Mouse (Mus musculus): ENCODE results near the gene Slc22a6. TPM values are rescaled to one million over a fixed set of nuclear protein-coding genes. Genes with fewer than 3 reads are reported as not detected.

The Slc22a6 gene
- total and polyA plus RNA-seq, 3 experiments = not detected

DNA sequence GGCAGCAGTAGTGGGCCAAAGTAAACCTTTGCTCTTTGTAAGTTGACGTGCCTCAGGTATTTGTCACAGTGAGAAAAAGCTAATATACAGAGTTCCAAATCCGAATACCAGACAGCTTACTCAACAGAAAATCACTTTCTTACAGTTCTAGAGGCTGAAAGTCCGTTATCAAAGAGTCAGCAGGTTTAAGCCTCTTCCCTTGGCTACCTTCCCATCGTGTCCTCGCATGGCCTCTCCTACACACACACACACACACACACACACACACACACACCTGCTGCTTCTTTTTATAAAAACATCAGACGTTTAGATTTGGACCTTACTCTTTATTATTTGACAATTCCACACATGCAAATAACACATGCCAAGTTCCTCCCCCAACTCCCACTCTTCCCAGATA, 13.0 kb downstream of the Slc22a6 start:
- Histone ChIP-seq H3K36me3 (ENCODE audit: control insufficient read depth in 1 of 2, insufficient read depth in 2 of 2, low read length in 2 of 2) (no peaks in the 10 kb centered on the region), H3K27me3 (ENCODE audit: control insufficient read depth in 1 of 2, insufficient read depth in 2 of 2, low read length in 2 of 2) (peaks cover 0 to 2% of the 10 kb centered on the region in 2 experiments; a peak in 1 of 4 replicates), H3K27ac (ENCODE audit: control insufficient read depth, low read depth, low read length) (no peak overlapping the region), H3K9ac (ENCODE audit: control insufficient read depth, low read depth, low read length, poor library complexity, severe bottlenecking) (no peak overlapping the region), H3K4me3 (ENCODE audit: control insufficient read depth in 1 of 2, insufficient read depth in 1 of 2, low read depth in 2 of 2, low read length in 2 of 2) (no peak overlapping the region), H3K79me2 (ENCODE audit: control insufficient read depth, insufficient read depth, low read length, poor library complexity) (no peaks in the 10 kb centered on the region), H3K4me1 (ENCODE audit: control insufficient read depth in 1 of 2, insufficient read depth in 2 of 2, low read length in 2 of 2) (peaks cover 0 to 1% of the 10 kb centered on the region in 2 experiments; a peak in 2 of 4 replicates), H3K9me3 (replicated peaks; ENCODE audit: insufficient read depth, low read length) (no peaks in the 10 kb centered on the region)
- peak; percentile 13 for DNase-seq (ENCODE audit: low read depth, low spot score)
- TF ChIP-seq EP300 (IDR thresholded peaks at IDR 0.05; ENCODE audit: low read depth in 1 of 2, low read length in 2 of 2) (peak in 1 of 2 experiments; percentile 24; a peak in 1 of 4 replicates), TAL1 (IDR thresholded peaks at IDR 0.05; ENCODE audit: low read length) (no peak)

DNA sequence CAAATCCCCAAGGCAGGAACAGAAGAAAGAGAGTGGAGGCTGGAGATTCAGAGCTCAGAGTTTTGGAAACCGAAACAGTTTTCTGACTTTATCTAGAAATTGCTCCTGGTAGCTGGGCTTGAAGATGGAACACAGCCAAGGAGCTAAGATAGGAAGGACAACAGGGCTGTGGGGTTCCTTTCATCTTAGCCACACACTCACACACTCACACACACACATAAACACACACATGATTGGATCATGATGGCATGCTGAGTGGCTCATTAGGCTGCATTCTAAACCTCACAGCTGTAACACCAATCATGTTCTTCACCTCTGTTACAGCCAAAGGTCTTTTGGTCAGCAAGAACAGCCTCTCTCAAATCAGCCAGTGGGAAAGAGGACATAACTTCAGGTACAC, 14.2 kb downstream of the Slc22a6 start:
- Histone ChIP-seq H3K27ac (ENCODE audit: control insufficient read depth, low read depth, low read length) (no peak overlapping the region), H3K4me3 (ENCODE audit: control insufficient read depth in 1 of 2, insufficient read depth in 1 of 2, low read depth in 2 of 2, low read length in 2 of 2) (no peak overlapping the region), H3K9me3 (replicated peaks; ENCODE audit: insufficient read depth, low read length) (no peaks in the 10 kb centered on the region), H3K36me3 (ENCODE audit: control insufficient read depth in 1 of 2, insufficient read depth in 2 of 2, low read length in 2 of 2) (no peaks in the 10 kb centered on the region), H3K9ac (ENCODE audit: control insufficient read depth, low read depth, low read length, poor library complexity, severe bottlenecking) (no peak overlapping the region), H3K27me3 (ENCODE audit: control insufficient read depth in 1 of 2, insufficient read depth in 2 of 2, low read length in 2 of 2) (0 out of 4 replicates have a peak, but pooled peaks cover 0 to 2% of the 10 kb centered on the region in 2 experiments), H3K79me2 (ENCODE audit: control insufficient read depth, insufficient read depth, low read length, poor library complexity) (no peaks in the 10 kb centered on the region), H3K4me1 (ENCODE audit: control insufficient read depth in 1 of 2, insufficient read depth in 2 of 2, low read length in 2 of 2) (no peaks in the 10 kb centered on the region; a peak in 2 of 4 replicates)
- DNase-seq (ENCODE audit: low read depth, low spot score) = peak; percentile 32
- TF ChIP-seq MAZ (IDR thresholded peaks at IDR 0.05; ENCODE audit: low read depth, low read length) = no peak
- no peak for TF ChIP-seq CHD2 (IDR thresholded peaks at IDR 0.05; ENCODE audit: low read length)
- no peak for TF ChIP-seq CTCF (IDR thresholded peaks at IDR 0.05 in 2 of 3, conservative IDR thresholded peaks at IDR 0.05 in 1 of 3; ENCODE audit: control insufficient read depth in 1 of 3, insufficient read depth in 1 of 3, low read depth in 2 of 3, low read length in 3 of 3, poor library complexity in 1 of 3, severe bottlenecking in 1 of 3)
- no peak for TF ChIP-seq ELF1 (IDR thresholded peaks at IDR 0.05; ENCODE audit: low read depth, low read length)
- TF ChIP-seq NELFE (IDR thresholded peaks at IDR 0.05; ENCODE audit: low read depth, low read length) = no peak
- no peak for TF ChIP-seq ZMIZ1 (IDR thresholded peaks at IDR 0.05; ENCODE audit: low read depth, low read length)
- TF ChIP-seq E2F4 (IDR thresholded peaks at IDR 0.05; ENCODE audit: borderline replicate concordance, low read depth, low read length) = no peak
- TF ChIP-seq TCF12 (IDR thresholded peaks at IDR 0.05; ENCODE audit: low read depth, low read length) = peak; percentile 19; the same call in 1 of the 2 replicates
- TF ChIP-seq ETS1 (IDR thresholded peaks at IDR 0.05; ENCODE audit: low read depth, low read length) = peak; percentile 34; the same call in 1 of the 2 replicates
- no peak for TF ChIP-seq JUND (IDR thresholded peaks at IDR 0.05; ENCODE audit: low read depth, low read length)
- no peak for TF ChIP-seq MYB (IDR thresholded peaks at IDR 0.05; ENCODE audit: low read depth, low read length)
- no peak for TF ChIP-seq SIN3A (IDR thresholded peaks at IDR 0.05; ENCODE audit: low read length)
- TF ChIP-seq POLR2AphosphoS5 (IDR thresholded peaks at IDR 0.05; ENCODE audit: borderline replicate concordance, low read depth, low read length) = no peak
- TF ChIP-seq EP300 (IDR thresholded peaks at IDR 0.05; ENCODE audit: low read depth in 1 of 2, low read length in 2 of 2) = peak; percentile 19 to 26; a peak in 2 of 4 replicates

DNA sequence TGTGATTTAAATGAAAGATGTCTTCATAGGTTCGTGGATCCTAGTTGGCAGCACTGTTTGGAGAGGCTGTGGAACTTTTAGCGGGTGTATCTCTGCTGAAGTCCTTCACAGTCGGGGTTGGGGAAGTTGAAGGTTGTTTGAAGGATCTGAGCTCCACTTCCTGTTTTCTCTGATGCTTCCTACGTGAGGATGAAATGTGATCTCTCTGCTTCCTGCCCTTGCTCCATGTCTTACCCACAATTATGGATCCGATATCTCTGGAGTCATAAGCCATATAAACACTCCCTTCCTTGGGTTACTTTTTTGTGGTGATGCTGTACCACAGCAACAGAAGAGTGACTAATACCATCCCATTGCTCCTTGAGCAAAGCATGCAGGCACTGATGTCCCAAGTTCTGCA, 24.2 kb downstream of the Slc22a6 start:
- no peaks in the 10 kb centered on the region for H3K9me3 ChIP-seq (replicated peaks; ENCODE audit: insufficient read depth, low read length)
- H3K27me3 ChIP-seq (ENCODE audit: control insufficient read depth in 1 of 2, insufficient read depth in 2 of 2, low read length in 2 of 2) = peaks cover 3% of the 10 kb centered on the region in 2 experiments; a peak in 2 of 4 replicates
- peak; percentile 48 for DNase-seq (ENCODE audit: low read depth, low spot score)
- no peak for TF ChIP-seq CHD1 (IDR thresholded peaks at IDR 0.05; ENCODE audit: low read depth, low read length)
- TF ChIP-seq ELF1 (IDR thresholded peaks at IDR 0.05; ENCODE audit: low read depth, low read length) = 0 out of 2 replicates have a peak, but pooled peaks have one; percentile 31
- TF ChIP-seq ZKSCAN1 (IDR thresholded peaks at IDR 0.05; ENCODE audit: low read depth, low read length) = no peak
- no peak for TF ChIP-seq TCF12 (IDR thresholded peaks at IDR 0.05; ENCODE audit: low read depth, low read length)
- H3K27ac ChIP-seq (ENCODE audit: control insufficient read depth, low read depth, low read length) = no peak overlapping the region
- no peak overlapping the region for H3K9ac ChIP-seq (ENCODE audit: control insufficient read depth, low read depth, low read length, poor library complexity, severe bottlenecking)
- no peak overlapping the region for H3K4me3 ChIP-seq (ENCODE audit: control insufficient read depth in 1 of 2, insufficient read depth in 1 of 2, low read depth in 2 of 2, low read length in 2 of 2)
- no peaks in the 10 kb centered on the region for H3K36me3 ChIP-seq (ENCODE audit: control insufficient read depth in 1 of 2, insufficient read depth in 2 of 2, low read length in 2 of 2)
- no peaks in the 10 kb centered on the region for H3K79me2 ChIP-seq (ENCODE audit: control insufficient read depth, insufficient read depth, low read length, poor library complexity)
- no peaks in the 10 kb centered on the region for H3K4me1 ChIP-seq (ENCODE audit: control insufficient read depth in 1 of 2, insufficient read depth in 2 of 2, low read length in 2 of 2)
